Mouse (Mus musculus) cortical plate, adult 2 months (tissue): ENCODE data around the gene Cdip1. TPM values are rescaled to one million over a fixed set of nuclear protein-coding genes. Genes with fewer than 3 reads are reported as not detected.
"Not testable (repeated sequence)": the region's sequence is repeated elsewhere in the genome, so short reads cannot be mapped to it uniquely, and the experiment has no call there.

ENCODE experiments used
- H3K27ac ChIP-seq: fragments of 200-500 bp; 2 replicates; pipeline ENCODE4 v1.5.1; 2012; ENCODE audit warnings: low read length, control low read depth, inconsistent platforms; ENCODE audit not compliant: insufficient read depth
- H3K4me1 ChIP-seq: fragments of 200-500 bp; 2 replicates; pipeline ENCODE4 v1.6.1; 2011; ENCODE audit warnings: low read length; ENCODE audit not compliant: control insufficient read depth, insufficient read depth
- H3K4me3 ChIP-seq: fragments of 200-500 bp; 2 replicates; pipeline ENCODE4 v1.5.1; 2011; ENCODE audit warnings: mild to moderate bottlenecking, low read length, control low read depth; ENCODE audit not compliant: insufficient read depth
- CTCF ChIP-seq: fragments of 200-500 bp; IDR thresholded peaks from 2 replicates; pipeline ENCODE4 v1.5.1; 2011; ENCODE audit warnings: mild to moderate bottlenecking, control low read depth, low read length; ENCODE audit not compliant: insufficient read depth; ENCODE audit errors: extremely low read depth
- POLR2A ChIP-seq: fragments of 200-500 bp; IDR thresholded peaks from 2 replicates; pipeline ENCODE4 v1.6.1; 2011; ENCODE audit warnings: mild to moderate bottlenecking, low read length, control low read depth; ENCODE audit not compliant: insufficient read depth; ENCODE audit errors: extremely low read depth
- polyA plus RNA-seq: library from polyadenylated mRNA; depleted of rRNA; stranded (reverse); fragments of >200 nt; gene quantifications from 2 replicates; pipeline ENCODE4 v1.2.3, GENCODE M21; 2012

Gene Cdip1
- polyA plus RNA-seq, 1 experiment: 203 TPM

DNA sequence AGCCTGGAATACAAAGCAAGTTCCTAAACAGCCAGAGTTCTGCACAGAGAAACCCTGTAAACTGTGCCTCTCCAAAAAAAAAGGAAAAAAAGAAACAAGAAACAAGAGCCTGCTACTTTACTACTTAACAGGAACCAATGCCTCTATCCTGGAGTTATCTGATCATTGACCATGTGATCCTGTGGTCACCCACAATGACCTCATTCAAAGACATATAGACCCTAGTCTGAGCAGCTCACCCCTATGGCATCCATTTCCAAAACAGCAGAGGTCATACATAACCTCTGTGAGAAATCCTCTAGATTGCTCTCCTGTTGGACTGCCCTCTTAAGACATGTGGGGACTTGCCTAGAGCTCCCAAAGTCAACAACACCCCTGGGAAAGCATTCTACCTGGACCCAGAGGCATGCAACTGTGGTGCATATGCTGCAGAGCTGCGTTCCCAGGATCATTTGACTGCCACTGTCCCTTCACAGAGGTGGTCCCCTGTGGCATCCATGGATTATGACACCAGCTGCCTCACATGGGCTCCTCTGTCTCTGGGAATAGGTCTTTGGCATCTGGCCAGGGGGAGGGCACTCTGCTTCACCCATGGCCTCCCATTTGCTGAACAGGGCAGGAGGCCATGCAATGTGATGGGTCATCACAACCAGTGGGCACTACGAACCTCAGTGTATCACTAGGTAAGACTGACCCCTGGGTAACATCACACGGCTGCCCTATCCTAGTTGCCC is 12.8 kb downstream of the Cdip1 start:
- H3K4me1 ChIP-seq: peaks cover 21% of the 10 kb centered on the region
- H3K27ac ChIP-seq: no peak overlapping the region
- H3K4me3 ChIP-seq: no peak overlapping the region
- TF ChIP-seq CTCF: no peak
- TF ChIP-seq POLR2A: no peak

DNA sequence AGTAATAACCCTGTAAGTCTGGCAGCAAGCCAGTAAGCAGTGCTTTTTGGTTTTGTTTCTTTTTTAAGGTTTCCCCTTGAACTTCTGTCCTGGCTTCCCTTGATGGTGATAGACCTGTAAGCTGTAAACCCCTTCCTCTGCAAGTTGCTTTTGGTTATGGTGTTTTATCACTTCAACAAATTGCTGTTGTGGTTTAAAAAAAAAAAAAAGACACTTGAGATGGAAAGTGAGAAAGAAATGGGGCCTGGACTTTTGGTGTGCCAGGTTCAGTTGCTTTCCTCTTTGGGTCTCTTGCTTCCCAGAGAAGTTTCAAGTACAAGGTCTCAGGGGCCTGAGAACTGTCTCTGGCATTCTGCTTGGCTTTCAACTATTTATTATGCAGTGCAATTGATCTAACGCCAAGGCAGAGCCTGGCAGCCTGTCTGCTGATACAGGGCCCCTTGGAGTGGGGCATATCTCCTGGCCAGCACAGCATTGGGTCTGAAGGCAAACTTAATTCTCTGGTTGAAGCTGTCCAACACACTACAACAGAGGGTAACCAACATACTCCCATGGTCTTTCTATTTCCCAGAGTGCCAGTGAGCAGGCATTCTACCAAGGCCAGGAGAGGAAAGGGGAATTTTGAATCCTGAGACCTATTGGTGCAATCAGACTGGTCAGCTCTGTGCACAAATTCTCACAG is 16.7 kb downstream of the Cdip1 start:
- H3K4me1 ChIP-seq: peaks cover 15% of the 10 kb centered on the region
- TF ChIP-seq CTCF (no peak), POLR2A (no peak)
- no peak overlapping the region for H3K27ac ChIP-seq
- no peak overlapping the region for H3K4me3 ChIP-seq

DNA sequence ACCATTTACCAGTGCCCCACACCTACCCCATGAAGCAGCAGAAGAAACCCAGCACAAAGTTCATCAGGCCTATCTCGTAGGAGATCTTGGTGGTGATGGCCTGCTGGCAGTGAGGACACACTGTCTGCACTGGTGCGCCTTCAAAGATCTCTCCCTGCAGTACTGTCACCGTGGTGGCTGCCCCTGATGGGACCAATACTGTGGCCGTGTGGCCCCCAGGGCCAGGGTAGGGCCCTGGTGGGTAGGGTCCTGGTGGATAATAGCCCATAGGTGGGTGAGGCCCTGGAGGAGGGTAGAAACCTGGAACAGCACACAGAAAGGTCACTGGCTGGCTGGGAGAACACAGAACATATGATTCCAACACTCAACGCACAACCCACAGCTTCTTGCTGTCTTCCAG is 21.4 kb downstream of the Cdip1 start:
- Histone ChIP-seq H3K4me1 (peaks cover 5% of the 10 kb centered on the region), H3K27ac (no peak overlapping the region), H3K4me3 (no peak overlapping the region)
- TF ChIP-seq CTCF (no peak), POLR2A (no peak)

DNA sequence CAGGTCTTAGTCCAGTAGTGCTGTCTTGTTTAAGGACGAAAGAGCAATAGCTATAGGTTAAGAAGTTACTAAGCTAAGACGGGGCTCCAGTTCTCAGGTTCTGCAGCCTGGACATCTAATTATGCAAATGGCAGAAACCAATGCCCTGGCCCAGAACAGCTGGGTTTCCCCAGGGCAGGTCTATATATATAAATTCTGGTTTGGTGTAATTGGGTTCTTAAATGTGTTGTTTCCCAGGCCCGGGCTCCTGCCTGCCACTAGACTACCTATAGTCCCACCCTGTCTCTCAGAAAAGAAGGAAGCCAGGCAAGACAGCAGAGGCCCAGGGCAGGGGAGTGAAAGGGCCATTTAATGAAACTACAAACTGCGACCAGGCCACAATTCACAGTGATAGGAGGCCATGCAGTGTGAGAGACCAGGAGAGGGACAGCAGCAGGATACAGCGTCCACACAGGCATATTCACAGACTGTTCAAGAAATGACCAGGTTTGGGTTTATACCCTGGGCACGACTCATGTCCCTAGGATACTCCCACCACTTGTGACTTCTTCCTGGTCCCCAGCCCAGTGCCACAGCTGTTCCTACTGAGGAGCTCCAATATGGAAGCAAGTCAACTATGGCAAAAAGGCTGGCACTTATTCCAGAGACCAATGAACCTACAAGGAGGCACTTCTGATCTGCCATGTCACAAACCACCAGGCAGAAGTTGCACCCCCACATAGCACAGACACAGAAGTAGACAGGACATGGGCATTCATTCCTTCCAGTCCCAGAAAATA is 22.9 kb downstream of the Cdip1 start:
- H3K4me3 ChIP-seq: no peak overlapping the region
- H3K4me1 ChIP-seq: peaks cover 2% of the 10 kb centered on the region; the same call in 1 of the 2 replicates
- no peak overlapping the region for H3K27ac ChIP-seq
- TF ChIP-seq POLR2A (peak; percentile 43; the same call in 1 of the 2 replicates), CTCF (no peak)

DNA sequence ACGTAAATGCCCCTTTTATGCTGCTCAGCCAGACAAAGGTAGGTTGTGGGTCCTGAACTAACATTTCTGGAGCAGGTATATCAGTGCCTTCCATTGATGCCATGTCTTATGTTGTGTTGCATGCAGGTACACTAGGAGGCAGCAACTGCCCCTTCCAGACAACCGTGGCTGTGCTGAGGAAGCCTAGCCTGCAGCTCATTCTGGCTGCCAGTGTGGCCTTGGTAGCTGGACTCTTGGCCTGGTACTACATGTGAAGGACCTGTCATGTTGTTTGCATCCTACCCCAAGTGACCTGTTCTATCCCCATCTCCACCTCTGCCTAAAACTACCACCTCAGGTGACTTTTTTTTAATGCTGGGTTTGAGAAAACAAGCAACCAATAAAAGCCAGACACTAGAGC is 24.2 kb downstream of the Cdip1 start:
- Histone ChIP-seq H3K4me3 (no peak overlapping the region), H3K4me1 (no peaks in the 10 kb centered on the region), H3K27ac (no peak overlapping the region)
- 0 out of 2 replicates have a peak, but pooled peaks have one; percentile 0 for TF ChIP-seq CTCF
- TF ChIP-seq POLR2A: no peak

DNA sequence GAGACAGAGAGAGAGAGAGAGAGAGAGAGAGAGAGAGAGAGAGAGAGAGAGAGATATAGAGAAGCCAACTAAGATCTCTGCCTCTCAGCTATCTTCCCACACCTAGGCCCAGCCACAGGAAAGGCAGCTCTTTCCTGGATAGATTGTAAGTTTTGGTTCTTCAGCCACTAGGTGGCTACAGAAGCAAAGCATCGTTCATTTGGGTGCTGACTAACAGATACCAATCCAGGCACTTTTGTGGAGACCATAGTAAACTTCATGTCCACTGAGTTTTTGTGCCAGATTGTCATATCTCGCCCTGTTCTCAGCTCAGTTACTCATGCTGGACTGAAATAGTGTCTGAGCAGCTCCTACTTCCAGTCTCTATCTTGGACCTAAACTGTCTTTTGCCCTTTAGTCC is 26.8 kb downstream of the Cdip1 start:
- TF ChIP-seq POLR2A (no peak), CTCF (peak; percentile 59)
- H3K27ac ChIP-seq: no peak overlapping the region
- H3K4me1 ChIP-seq: no peaks in the 10 kb centered on the region
- no peak overlapping the region for H3K4me3 ChIP-seq

DNA sequence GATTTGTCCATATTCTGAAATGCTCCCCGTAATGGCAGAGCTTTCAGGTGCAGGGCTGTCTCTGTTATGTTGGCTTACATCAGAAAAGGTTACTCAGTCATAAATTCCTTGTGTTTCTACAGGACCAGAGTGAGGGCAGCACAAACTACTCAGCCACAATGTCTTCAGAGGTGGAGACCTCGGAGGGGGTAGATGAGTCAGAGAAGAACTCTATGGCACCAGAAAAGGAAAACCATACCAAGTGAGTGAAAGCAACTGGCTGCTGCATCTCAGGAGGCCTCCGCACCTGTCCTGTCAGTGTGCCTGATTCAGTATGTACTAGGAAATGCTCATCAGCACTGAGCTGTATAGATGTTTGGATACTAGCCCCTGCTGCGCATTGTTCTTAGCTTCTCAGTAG is 27.7 kb downstream of the Cdip1 start:
- Histone ChIP-seq H3K4me3 (no peak overlapping the region), H3K27ac (no peak overlapping the region), H3K4me1 (no peaks in the 10 kb centered on the region; the same call in 1 of the 2 replicates)
- TF ChIP-seq POLR2A (no peak), CTCF (no peak)

DNA sequence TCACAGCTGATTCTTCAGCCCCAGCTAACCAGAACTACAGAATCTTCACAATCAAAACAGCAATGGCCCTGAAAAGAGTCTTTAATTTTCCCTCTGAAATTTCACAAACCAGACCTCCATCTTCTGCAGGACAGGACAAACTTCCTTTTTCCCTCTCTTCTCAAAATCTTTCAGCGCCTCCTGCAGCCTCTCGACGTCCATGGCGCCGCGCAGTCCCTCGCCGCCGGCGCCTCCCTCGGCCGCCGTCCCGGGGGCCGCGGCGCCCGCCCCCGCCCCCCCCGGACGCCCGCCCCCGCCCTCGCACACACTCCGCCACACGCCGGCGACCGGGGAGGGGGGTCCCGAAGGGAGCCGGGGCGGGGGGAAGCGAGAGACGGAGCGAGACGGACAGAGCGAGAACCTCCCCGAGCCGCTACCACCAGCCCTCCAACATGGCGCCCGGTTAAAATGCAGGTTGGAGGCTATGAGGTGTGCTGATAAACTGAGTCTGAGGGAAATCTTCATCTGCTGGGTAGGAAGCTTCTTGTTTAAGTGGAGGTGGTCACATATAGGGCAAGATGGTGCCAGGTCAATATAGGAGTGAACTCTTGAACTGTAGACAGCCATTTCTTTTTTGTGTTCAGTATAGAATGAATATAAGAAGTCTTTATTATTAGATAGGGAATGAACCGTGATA is 33.3 kb downstream of the Cdip1 start:
- H3K27ac ChIP-seq, H3K4me1 ChIP-seq: not testable (repeated sequence)
- peak overlapping the region; percentile 30 for H3K4me3 ChIP-seq

DNA sequence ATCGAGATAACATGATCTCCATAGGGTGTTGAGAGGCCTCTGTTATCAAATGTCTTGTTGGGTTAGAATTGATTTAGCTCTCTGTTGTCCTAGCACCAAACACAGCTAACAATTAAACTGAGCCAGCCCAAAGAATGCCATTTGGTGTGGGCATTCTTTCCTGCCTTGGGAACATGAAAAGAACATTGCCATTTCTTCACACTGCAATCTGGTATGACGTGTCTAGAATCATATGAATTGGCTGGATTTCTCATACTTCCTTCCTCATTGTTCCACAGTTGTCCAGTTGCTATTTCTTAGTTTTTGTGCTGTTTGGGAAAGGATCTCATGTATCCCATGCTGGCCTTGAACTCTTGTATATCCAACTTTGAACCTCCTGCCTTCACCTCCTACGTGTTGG is 36.0 kb downstream of the Cdip1 start:
- Histone ChIP-seq H3K27ac (peak overlapping the region; percentile 56; the same call in 1 of the 2 replicates), H3K4me1 (peaks cover 1% of the 10 kb centered on the region; the same call in 1 of the 2 replicates), H3K4me3 (no peak overlapping the region)
- TF ChIP-seq POLR2A (no peak), CTCF (no peak)

DNA sequence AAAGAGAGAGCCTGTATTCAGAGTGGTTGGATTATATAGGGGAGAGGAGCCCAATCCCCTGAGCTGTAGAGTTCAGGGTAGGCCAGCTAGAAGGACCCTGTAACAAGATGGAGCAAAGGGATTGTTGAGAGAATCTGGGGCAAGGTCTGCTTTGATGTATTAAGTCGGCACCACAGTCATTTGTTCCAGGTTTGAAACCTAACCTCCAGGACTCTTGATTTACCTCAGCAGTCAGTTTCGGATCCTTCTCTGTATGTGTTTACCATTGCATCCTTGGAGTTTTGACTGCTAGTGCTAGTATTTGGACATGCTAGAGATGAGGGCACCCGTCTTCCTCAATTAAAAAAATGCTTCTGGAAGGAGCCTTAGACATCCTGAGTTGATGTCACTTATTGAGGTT is 37.9 kb downstream of the Cdip1 start:
- TF ChIP-seq POLR2A: no peak
- TF ChIP-seq CTCF: no peak
- Histone ChIP-seq H3K4me3 (no peak overlapping the region), H3K27ac (no peak overlapping the region), H3K4me1 (peaks cover 1% of the 10 kb centered on the region; the same call in 1 of the 2 replicates)
